Mouse (Mus musculus): ENCODE measurements around the gene Rab30. TPM values are rescaled to one million over a fixed set of nuclear protein-coding genes. Genes with fewer than 3 reads are reported as not detected.
"Not testable (repeated sequence)": the region's sequence is repeated elsewhere in the genome, so short reads cannot be mapped to it uniquely, and the experiment has no call there.

The Rab30 gene
- polyA plus RNA-seq, 3 experiments from 2014 or later: 0.35 to 0.49 TPM; not detected in 1

GRCm38 (mm10) chr7:92758067-92758466 lies 16.7 kb downstream of the Rab30 start:
- ATAC-seq: peak; percentile 43

GRCm38 (mm10) chr7:92760651-92761050 lies 19.2 kb downstream of the Rab30 start:
- ATAC-seq: no peak

- no peak for ATAC-seq
Measured at GRCm38 (mm10) chr7:92761161-92761560, 19.8 kb downstream of the Rab30 start.

GRCm38 (mm10) chr7:92765426-92765825 lies 24.0 kb downstream of the Rab30 start:
- no peak for ATAC-seq

- ATAC-seq: no peak
Measured at GRCm38 (mm10) chr7:92766096-92767090, 25.0 kb downstream of the Rab30 start.

GRCm38 (mm10) chr7:92768116-92768515 lies 26.7 kb downstream of the Rab30 start:
- not testable (repeated sequence) for ATAC-seq

GRCm38 (mm10) chr7:92768859-92769258 lies 27.5 kb downstream of the Rab30 start:
- no peak for ATAC-seq

- ATAC-seq: no peak
Measured at GRCm38 (mm10) chr7:92773006-92773405, 31.6 kb downstream of the Rab30 start.

GRCm38 (mm10) chr7:92773596-92773995 lies 32.2 kb downstream of the Rab30 start:
- no peak for ATAC-seq

GRCm38 (mm10) chr7:92774741-92775140 lies 33.3 kb downstream of the Rab30 start:
- no peak for ATAC-seq

GRCm38 (mm10) chr7:92775703-92776102 lies 34.3 kb downstream of the Rab30 start:
- ATAC-seq: no peak

GRCm38 (mm10) chr7:92776647-92777046 lies 35.2 kb downstream of the Rab30 start:
- no peak for ATAC-seq

GRCm38 (mm10) chr7:92777108-92777973 lies 35.9 kb downstream of the Rab30 start:
- no peak for ATAC-seq

- ATAC-seq: no peak
Measured at GRCm38 (mm10) chr7:92779058-92779457, 37.7 kb downstream of the Rab30 start.

GRCm38 (mm10) chr7:92781361-92781760 lies 40.0 kb downstream of the Rab30 start:
- no peak for ATAC-seq

- no peak for ATAC-seq
Measured at GRCm38 (mm10) chr7:92781948-92782347, 40.5 kb downstream of the Rab30 start.

- no peak for ATAC-seq
Measured at GRCm38 (mm10) chr7:92782511-92782910, 41.1 kb downstream of the Rab30 start.

GRCm38 (mm10) chr7:92783166-92783806 lies 41.9 kb downstream of the Rab30 start:
- ATAC-seq: no peak

- ATAC-seq: no peak
Measured at GRCm38 (mm10) chr7:92783914-92784313, 42.5 kb downstream of the Rab30 start.

GRCm38 (mm10) chr7:92795749-92796148 lies 54.3 kb downstream of the Rab30 start:
- ATAC-seq: no peak

GRCm38 (mm10) chr7:92796813-92797212 lies 55.4 kb downstream of the Rab30 start:
- no peak for ATAC-seq
